Mouse (Mus musculus) neural tube, postnatal 0 days (tissue): Measurements from ENCODE around the gene B430306N03Rik. TPM values are rescaled to one million over a fixed set of nuclear protein-coding genes. Genes with fewer than 3 reads are reported as not detected.

Experiments
- polyA plus RNA-seq: library from polyadenylated mRNA; unstranded; fragments of >200 nt; fragmentation: Nextera tagmentation; extraction: Ambion mirVana; gene quantifications from 2 replicates; pipeline ENCODE4 v1.2.1, GENCODE M21; 2015

The B430306N03Rik gene
- 0.10 TPM in 1 of 2 replicates, not detected in the other for polyA plus RNA-seq

GRCm38 (mm10) chr17:48315905-48316579 lies at the start of gene B430306N03Rik:
B430306N03Rik (plus strand) TSS chr17:48316141.

DNA sequence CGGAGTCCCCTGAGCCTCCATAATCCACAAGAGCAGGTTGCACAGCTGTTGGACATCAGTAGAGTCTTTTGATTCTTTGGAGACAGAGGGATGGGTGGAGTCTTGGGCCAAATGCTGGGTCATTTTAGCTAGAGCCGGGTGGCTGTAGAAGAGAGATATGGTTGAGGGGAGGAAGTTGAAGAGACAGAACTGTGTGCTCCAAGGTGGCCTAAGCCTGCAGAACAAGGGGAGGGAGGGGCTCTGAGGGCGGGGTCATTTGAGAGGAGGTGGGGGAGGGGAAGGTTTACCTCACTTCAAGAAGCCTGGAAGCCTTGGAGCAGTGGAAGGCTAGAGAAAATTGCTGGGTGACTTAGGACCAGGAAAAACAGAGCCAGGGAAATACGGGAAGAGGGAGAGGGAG lies 16.7 kb upstream of the B430306N03Rik start, which contains the start of gene Treml2:
TSS of gene Treml2 (plus strand) at position 296 of the 400 bp plus-strand sequence.

GRCm38 (mm10) chr17:48346231-48346630 lies 30.3 kb downstream of the B430306N03Rik start, which contains the start of gene Trem2:
Trem2 (plus strand) TSS chr17:48346401.

GRCm38 (mm10) chr17:48359616-48360015 lies 43.7 kb downstream of the B430306N03Rik start, which contains the start of gene Treml1:
Treml1 (plus strand) TSS chr17:48359916.

Other genes with a start within 250 kb of the B430306N03Rik start
- gene 1700067P10Rik, start 226.8 kb upstream of the B430306N03Rik start, polyA plus RNA-seq: 0.14 TPM in 1 of 2 replicates, not detected in the other
- gene 9830107B12Rik, start 169.9 kb upstream of the B430306N03Rik start, polyA plus RNA-seq: not detected in 2 replicates
- 0.10 TPM in 1 of 2 replicates, not detected in the other for gene A530064D06Rik, start 148.9 kb upstream of the B430306N03Rik start, polyA plus RNA-seq
- not detected in 2 replicates for gene Trem1, start 83.4 kb upstream of the B430306N03Rik start, polyA plus RNA-seq
- gene Trem3, start 68.4 kb upstream of the B430306N03Rik start, polyA plus RNA-seq: not detected in 2 replicates
- 0.36 TPM in 1 of 2 replicates, not detected in the other for gene Treml4, start 51.8 kb upstream of the B430306N03Rik start, polyA plus RNA-seq
- gene Treml2, start 16.6 kb upstream of the B430306N03Rik start, polyA plus RNA-seq: 0.06 and 0.22 TPM in 2 replicates
- gene Trem2, start 30.3 kb downstream of the B430306N03Rik start, polyA plus RNA-seq: 12.7 and 13.0 TPM in 2 replicates
- not detected in 2 replicates for gene Treml1, start 43.8 kb downstream of the B430306N03Rik start, polyA plus RNA-seq
- gene Nfya, start 93.8 kb downstream of the B430306N03Rik start, polyA plus RNA-seq: 4.5 and 4.6 TPM in 2 replicates
- 29.9 and 31.3 TPM in 2 replicates for gene Oard1, start 93.9 kb downstream of the B430306N03Rik start, polyA plus RNA-seq
- gene Apobec2, start 116.8 kb downstream of the B430306N03Rik start, polyA plus RNA-seq: 0.42 and 0.84 TPM in 2 replicates
- 0.22 TPM in 1 of 2 replicates, not detected in the other for gene Tspo2, start 135.4 kb downstream of the B430306N03Rik start, polyA plus RNA-seq
- 0.27 and 0.41 TPM in 2 replicates for gene Unc5cl, start 138.8 kb downstream of the B430306N03Rik start, polyA plus RNA-seq